Mouse (Mus musculus): ENCODE data around the gene Otud5. TPM values are rescaled to one million over a fixed set of nuclear protein-coding genes. Genes with fewer than 3 reads are reported as not detected.
A peak's percentile ranks its signal among the peaks of the same experiment; 100 is the strongest.

The Otud5 gene
- polyA plus RNA-seq (2015; fragmentation: Nextera tagmentation; extraction: Ambion mirVana) = 23.4 and 24.7 TPM in 2 replicates

GRCm38 (mm10) chrX:7841163-7842162, at the start of gene Otud5:
Gene Otud5 (plus strand): TSS chrX:7841364.

GRCm38 (mm10) chrX:7821865-7822779, 19.0 kb upstream of the Otud5 start, which contains the start of gene Kcnd1:
Gene Kcnd1 (plus strand): TSS chrX:7822289.

GRCm38 (mm10) chrX:7878007-7878419, 36.8 kb downstream of the Otud5 start, which contains the start of gene Pim2:
Gene Pim2 (plus strand): TSS chrX:7878262.

GRCm38 (mm10) chrX:7883841-7884567, 42.8 kb downstream of the Otud5 start, which contains the start of gene Slc35a2:
Gene Slc35a2 (plus strand): TSS chrX:7884028.

GRCm38 (mm10) chrX:7898880-7899874, 58.0 kb downstream of the Otud5 start, which contains the start of the genes Pqbp1 and Timm17b:
Gene Pqbp1 (minus strand): TSS chrX:7899269.
Gene Timm17b (plus strand): TSS chrX:7899357.

GRCm38 (mm10) chrX:7907735-7908134, 66.6 kb downstream of the Otud5 start, which contains the start of gene Gm10491:
Gene Gm10491 (minus strand): TSS chrX:7907835.

GRCm38 (mm10) chrX:7909242-7909641, 68.1 kb downstream of the Otud5 start, which contains the start of gene Gm10490:
Gene Gm10490 (plus strand): TSS chrX:7909542.

GRCm38 (mm10) chrX:7919601-7920383, 78.6 kb downstream of the Otud5 start, which contains the start of gene Pcsk1n:
Gene Pcsk1n (plus strand): TSS chrX:7919822.

MicroRNAs encoded within 50 kb of the gene (microRNA counts, 519-probe panel; counts per million panel counts)
- 2,453 counts per million, percentile 34 among the panel's probes with 10 or more counts for microRNA mmu-miR-1198

Small RNAs within 50 kb of the gene (microRNA-seq; reads per million reads assigned to microRNA genes)
- 20.7 reads per million, percentile 28 among the genes with 10 or more reads in this experiment for gene Mir1198

Other genes starting within 250 kb of the Otud5 start
- gene Ccdc22, start 235.8 kb upstream of the Otud5 start, polyA plus RNA-seq (2015; fragmentation: Nextera tagmentation; extraction: Ambion mirVana) = 13.6 and 15.5 TPM in 2 replicates
- 0.04 TPM in 1 of 2 replicates, not detected in the other for gene Cacna1f, start 234.3 kb upstream of the Otud5 start, polyA plus RNA-seq (2015; fragmentation: Nextera tagmentation; extraction: Ambion mirVana)
- 0.69 and 0.79 TPM in 2 replicates for gene Syp, start 202.9 kb upstream of the Otud5 start, polyA plus RNA-seq (2015; fragmentation: Nextera tagmentation; extraction: Ambion mirVana)
- 6.8 and 7.8 TPM in 2 replicates for gene Prickle3, start 184.1 kb upstream of the Otud5 start, polyA plus RNA-seq (2015; fragmentation: Nextera tagmentation; extraction: Ambion mirVana)
- 303 and 319 TPM in 2 replicates for gene Plp2, start 170.0 kb upstream of the Otud5 start, polyA plus RNA-seq (2015; fragmentation: Nextera tagmentation; extraction: Ambion mirVana)
- gene Magix, start 160.1 kb upstream of the Otud5 start, polyA plus RNA-seq (2015; fragmentation: Nextera tagmentation; extraction: Ambion mirVana) = 0.47 and 0.53 TPM in 2 replicates
- gene Gpkow, start 144.2 kb upstream of the Otud5 start, polyA plus RNA-seq (2015; fragmentation: Nextera tagmentation; extraction: Ambion mirVana) = 19.2 and 20.6 TPM in 2 replicates
- gene Wdr45, start 127.0 kb upstream of the Otud5 start, polyA plus RNA-seq (2015; fragmentation: Nextera tagmentation; extraction: Ambion mirVana) = 23.7 and 30.3 TPM in 2 replicates
- 0.61 TPM in 1 of 2 replicates, not detected in the other for gene Gm45208, start 119.1 kb upstream of the Otud5 start, polyA plus RNA-seq (2015; fragmentation: Nextera tagmentation; extraction: Ambion mirVana)
- gene Praf2, start 112.9 kb upstream of the Otud5 start, polyA plus RNA-seq (2015; fragmentation: Nextera tagmentation; extraction: Ambion mirVana) = 38.2 and 41.3 TPM in 2 replicates
- 9.0 and 10.0 TPM in 2 replicates for gene Ccdc120, start 90.5 kb upstream of the Otud5 start, polyA plus RNA-seq (2015; fragmentation: Nextera tagmentation; extraction: Ambion mirVana)
- 21.3 and 23.4 TPM in 2 replicates for gene Tfe3, start 78.8 kb upstream of the Otud5 start, polyA plus RNA-seq (2015; fragmentation: Nextera tagmentation; extraction: Ambion mirVana)
- gene Gripap1, start 51.6 kb upstream of the Otud5 start, polyA plus RNA-seq (2015; fragmentation: Nextera tagmentation; extraction: Ambion mirVana) = 19.2 and 23.6 TPM in 2 replicates
- 0.98 and 1.4 TPM in 2 replicates for gene Kcnd1, start 19.1 kb upstream of the Otud5 start, polyA plus RNA-seq (2015; fragmentation: Nextera tagmentation; extraction: Ambion mirVana)
- 4.7 and 5.1 TPM in 2 replicates for gene Pim2, start 36.9 kb downstream of the Otud5 start, polyA plus RNA-seq (2015; fragmentation: Nextera tagmentation; extraction: Ambion mirVana)
- gene Slc35a2, start 42.7 kb downstream of the Otud5 start, polyA plus RNA-seq (2015; fragmentation: Nextera tagmentation; extraction: Ambion mirVana) = 33.6 and 37.9 TPM in 2 replicates
- gene Pqbp1, start 57.9 kb downstream of the Otud5 start, polyA plus RNA-seq (2015; fragmentation: Nextera tagmentation; extraction: Ambion mirVana) = 64.1 and 69.9 TPM in 2 replicates
- 98.1 and 101 TPM in 2 replicates for gene Timm17b, start 58.0 kb downstream of the Otud5 start, polyA plus RNA-seq (2015; fragmentation: Nextera tagmentation; extraction: Ambion mirVana)
- gene Gm10491, start 66.5 kb downstream of the Otud5 start, polyA plus RNA-seq (2015; fragmentation: Nextera tagmentation; extraction: Ambion mirVana) = not detected in 2 replicates
- gene Gm10490, start 68.2 kb downstream of the Otud5 start, polyA plus RNA-seq (2015; fragmentation: Nextera tagmentation; extraction: Ambion mirVana) = not detected in 2 replicates
- 0.71 and 0.74 TPM in 2 replicates for gene Pcsk1n, start 78.5 kb downstream of the Otud5 start, polyA plus RNA-seq (2015; fragmentation: Nextera tagmentation; extraction: Ambion mirVana)
- not detected in 2 replicates for gene Eras, start 87.2 kb downstream of the Otud5 start, polyA plus RNA-seq (2015; fragmentation: Nextera tagmentation; extraction: Ambion mirVana)
- 9.2 and 9.7 TPM in 2 replicates for gene Hdac6, start 106.5 kb downstream of the Otud5 start, polyA plus RNA-seq (2015; fragmentation: Nextera tagmentation; extraction: Ambion mirVana)
- gene Gata1, start 136.7 kb downstream of the Otud5 start, polyA plus RNA-seq (2015; fragmentation: Nextera tagmentation; extraction: Ambion mirVana) = 0.19 and 0.42 TPM in 2 replicates
- not detected in 2 replicates for gene Glod5, start 177.1 kb downstream of the Otud5 start, polyA plus RNA-seq (2015; fragmentation: Nextera tagmentation; extraction: Ambion mirVana)
- 13.4 and 15.2 TPM in 2 replicates for gene Suv39h1, start 233.4 kb downstream of the Otud5 start, polyA plus RNA-seq (2015; fragmentation: Nextera tagmentation; extraction: Ambion mirVana)
- 0.46 and 0.93 TPM in 2 replicates for gene Was, start 249.1 kb downstream of the Otud5 start, polyA plus RNA-seq (2015; fragmentation: Nextera tagmentation; extraction: Ambion mirVana)